Mouse (Mus musculus) myocyte (in vitro differentiated cells): Measurements from ENCODE around the gene Olfr702. TPM values are rescaled to one million over a fixed set of nuclear protein-coding genes. Genes with fewer than 3 reads are reported as not detected.

Experiments
- H3K27me3 ChIP-seq: one replicate; pipeline ENCODE4 v1.6.1; 2011; ENCODE audit not compliant: control insufficient read depth, insufficient read depth, insufficient read length
- H3K36me3 ChIP-seq: one replicate; pipeline ENCODE4 v1.6.1; 2011; ENCODE audit not compliant: control insufficient read depth, insufficient read depth
- H3K4me2 ChIP-seq: one replicate; pipeline ENCODE4 v1.6.1; 2011; ENCODE audit warnings: low read depth, control low read depth
- H3K4me3 ChIP-seq: one replicate; pipeline ENCODE4 v1.5.1; 2011; ENCODE audit warnings: mild to moderate bottlenecking, control low read depth, moderate library complexity
- H3K79me2 ChIP-seq: one replicate; pipeline ENCODE4 v1.6.1; 2011; ENCODE audit not compliant: control insufficient read depth, insufficient read depth
- H3ac ChIP-seq: one replicate; pipeline ENCODE4 v1.6.1; 2011; ENCODE audit not compliant: control insufficient read depth, insufficient read length
- CEBPB ChIP-seq: IDR thresholded peaks from 2 replicates; pipeline ENCODE4 v1.6.1; 2011; ENCODE audit warnings: mild to moderate bottlenecking, moderate library complexity; ENCODE audit not compliant: poor library complexity, insufficient read depth, severe bottlenecking
- E2F4 ChIP-seq: IDR thresholded peaks from one replicate; pipeline ENCODE4 v1.6.1; 2011; ENCODE audit warnings: mild to moderate bottlenecking, control low read depth, moderate library complexity; ENCODE audit not compliant: insufficient read depth
- MAX ChIP-seq: IDR thresholded peaks from one replicate; pipeline ENCODE4 v1.6.1; 2011; ENCODE audit warnings: low read depth, mild to moderate bottlenecking, control low read depth
- MYOD1 ChIP-seq, 3 experiments: IDR thresholded peaks; one replicate each; pipeline ENCODE4 v1.6.1; 2011; ENCODE audit warnings: control low read depth in 2 of 3, low read depth in 2 of 3, mild to moderate bottlenecking in 2 of 3, moderate library complexity in 1 of 3; ENCODE audit not compliant: insufficient read length in 2 of 3, control insufficient read depth in 1 of 3
- MYOG ChIP-seq, 3 experiments: IDR thresholded peaks; one replicate each; pipeline ENCODE4 v1.6.1; 2011; ENCODE audit warnings: control low read depth in 2 of 3, low read depth in 2 of 3, mild to moderate bottlenecking in 2 of 3; ENCODE audit not compliant: insufficient read length in 2 of 3, control insufficient read depth in 1 of 3, insufficient read depth in 1 of 3
- POLR2A ChIP-seq: IDR thresholded peaks from one replicate; pipeline ENCODE4 v1.6.1; 2011; ENCODE audit warnings: low read depth, mild to moderate bottlenecking, control low read depth, moderate library complexity; ENCODE audit not compliant: insufficient read length
- POLR2AphosphoS2 ChIP-seq: IDR thresholded peaks from one replicate; pipeline ENCODE4 v1.6.1; 2011; ENCODE audit warnings: low read depth, control low read depth; ENCODE audit not compliant: insufficient read length
- REST ChIP-seq: IDR thresholded peaks from one replicate; pipeline ENCODE4 v1.6.1; 2011; ENCODE audit warnings: mild to moderate bottlenecking, control low read depth, moderate library complexity; ENCODE audit not compliant: insufficient read depth, insufficient read length
- SRF ChIP-seq: IDR thresholded peaks from one replicate; pipeline ENCODE4 v1.6.1; 2011; ENCODE audit warnings: low read depth; ENCODE audit not compliant: control insufficient read depth, insufficient read length
- TCF12 ChIP-seq: IDR thresholded peaks from one replicate; pipeline ENCODE4 v1.6.1; 2011; ENCODE audit warnings: mild to moderate bottlenecking, control low read depth; ENCODE audit not compliant: poor library complexity, insufficient read depth, severe bottlenecking
- TCF3 ChIP-seq: IDR thresholded peaks from one replicate; pipeline ENCODE4 v1.6.1; 2011; ENCODE audit warnings: low read depth, control low read depth; ENCODE audit not compliant: insufficient read length
- USF1 ChIP-seq: IDR thresholded peaks from one replicate; pipeline ENCODE4 v1.6.1; 2011; ENCODE audit warnings: low read depth, mild to moderate bottlenecking, control low read depth, moderate library complexity
- polyA plus RNA-seq: library from polyadenylated mRNA; unstranded; fragments of >200 nt; fragmentation: generic; extraction: Trizol; gene quantifications from one replicate; pipeline ENCODE4 v1.2.1, GENCODE M21; 2012; ENCODE audit warnings: missing spikeins

Olfr702 gene
- polyA plus RNA-seq, result not detected

DNA sequence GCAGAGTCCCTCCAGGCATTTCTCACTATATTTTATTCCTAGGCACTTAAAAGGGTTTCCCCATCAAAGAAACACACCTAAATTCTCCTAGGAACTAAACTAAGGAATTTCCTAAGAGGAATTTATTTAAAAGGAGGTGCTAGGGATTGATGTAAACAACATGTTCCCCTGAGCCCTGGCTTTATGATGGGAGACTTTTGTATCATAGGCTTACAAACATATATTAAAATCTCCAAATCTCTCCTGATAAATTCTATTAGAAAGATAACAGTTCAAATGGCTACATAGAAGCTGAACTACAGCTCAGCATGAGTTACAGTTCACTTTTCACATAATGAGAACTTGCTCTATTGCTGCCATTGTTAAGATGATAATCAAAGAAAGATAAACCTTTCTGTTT, at the start of gene Olfr702:
Gene Olfr702, minus strand, starts transcription at position 101 of the 400 bp plus-strand sequence.
- H3K4me3 ChIP-seq, result no peak within 1 kb of the TSS
- no peaks in the 10 kb centered on the region for H3K79me2 ChIP-seq
- no peak within 1 kb of the TSS for H3K4me2 ChIP-seq
- no peak within 1 kb of the TSS for H3ac ChIP-seq
- no peaks in the 10 kb centered on the region for H3K27me3 ChIP-seq
- no peaks in the 10 kb centered on the region for H3K36me3 ChIP-seq
- TF ChIP-seq CEBPB, result no peak
- no peak for TF ChIP-seq POLR2AphosphoS2
- no peak for TF ChIP-seq MAX
- TF ChIP-seq REST, result no peak
- no peak for TF ChIP-seq MYOD1 (IDR thresholded peaks at IDR 0.05; ENCODE audit: control insufficient read depth in 1 of 3, insufficient read length in 2 of 3, low read depth in 2 of 3)
- TF ChIP-seq TCF3, result no peak
- TF ChIP-seq POLR2A, result no peak
- no peak for TF ChIP-seq TCF12
- TF ChIP-seq SRF, result no peak
- no peak for TF ChIP-seq E2F4
- TF ChIP-seq USF1, result no peak
- TF ChIP-seq MYOG (IDR thresholded peaks at IDR 0.05; ENCODE audit: control insufficient read depth in 1 of 3, insufficient read depth in 1 of 3, insufficient read length in 2 of 3, low read depth in 2 of 3), result no peak

DNA sequence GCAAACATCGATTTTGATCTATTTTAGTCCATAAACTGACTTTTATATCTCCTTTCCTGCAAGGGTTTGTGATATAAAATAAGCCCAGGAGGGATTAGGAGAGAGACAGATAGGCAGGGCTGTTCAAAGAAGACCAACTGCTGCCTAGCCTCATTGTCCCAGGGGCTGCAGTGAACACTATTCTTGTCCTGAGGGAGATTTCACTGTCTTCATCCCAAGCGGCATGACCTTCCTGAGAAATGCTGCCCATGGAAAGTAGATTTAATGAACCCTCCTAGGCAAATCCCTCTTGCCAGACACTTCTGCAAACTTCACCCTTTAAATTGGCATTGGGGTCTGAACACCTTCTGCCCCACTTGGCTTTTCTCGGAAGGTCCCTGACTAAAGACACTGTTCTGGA, 43.1 kb upstream of the Olfr702 start, which contains the start of gene Olfr705:
Gene Olfr705, minus strand, starts transcription at position 101 of the 400 bp plus-strand sequence.
- no peak within 1 kb of the TSS for H3K4me3 ChIP-seq
- no peak within 1 kb of the TSS for H3ac ChIP-seq
- no peaks in the 10 kb centered on the region for H3K36me3 ChIP-seq
- no peaks in the 10 kb centered on the region for H3K27me3 ChIP-seq
- no peaks in the 10 kb centered on the region for H3K79me2 ChIP-seq
- no peak for TF ChIP-seq SRF
- TF ChIP-seq E2F4, result no peak
- TF ChIP-seq REST, result no peak
- no peak for TF ChIP-seq TCF12
- TF ChIP-seq TCF3, result no peak
- no peak for TF ChIP-seq POLR2AphosphoS2
- TF ChIP-seq MYOD1 (IDR thresholded peaks at IDR 0.05; ENCODE audit: control insufficient read depth in 1 of 3, insufficient read length in 2 of 3, low read depth in 2 of 3), result no peak
- no peak for TF ChIP-seq USF1
- no peak for TF ChIP-seq POLR2A
- TF ChIP-seq CEBPB, result no peak
- no peak for TF ChIP-seq MAX
- TF ChIP-seq MYOG (IDR thresholded peaks at IDR 0.05; ENCODE audit: control insufficient read depth in 1 of 3, insufficient read depth in 1 of 3, insufficient read length in 2 of 3, low read depth in 2 of 3), result no peak
- no peak within 1 kb of the TSS for H3K4me2 ChIP-seq

DNA sequence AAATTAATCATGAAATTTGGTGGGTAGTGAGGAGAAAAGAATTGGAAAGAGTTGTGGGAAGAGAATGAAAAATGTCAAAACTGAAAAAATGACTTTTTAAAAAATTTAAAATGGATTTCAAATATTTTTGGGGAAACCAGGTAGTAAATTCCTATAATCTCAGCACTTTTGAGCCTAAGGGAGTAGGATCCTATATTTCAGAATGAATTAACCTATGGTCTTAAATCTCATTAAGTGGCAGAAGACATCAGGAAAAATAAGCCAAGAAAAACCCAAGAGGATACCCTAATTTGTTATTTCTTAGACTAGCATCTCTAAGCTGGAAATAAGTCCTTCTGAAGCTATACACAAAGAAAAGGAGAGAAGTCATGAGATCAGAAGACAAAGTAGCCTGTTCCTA, 29.2 kb upstream of the Olfr702 start, which contains the start of gene Olfr704:
Gene Olfr704, plus strand, starts transcription at position 301 of the 400 bp plus-strand sequence.
- TF ChIP-seq SRF, result no peak
- no peak for TF ChIP-seq MAX
- TF ChIP-seq MYOG (IDR thresholded peaks at IDR 0.05; ENCODE audit: control insufficient read depth in 1 of 3, insufficient read depth in 1 of 3, insufficient read length in 2 of 3, low read depth in 2 of 3), result no peak
- no peak for TF ChIP-seq E2F4
- no peak for TF ChIP-seq USF1
- no peak for TF ChIP-seq TCF12
- TF ChIP-seq CEBPB, result no peak
- TF ChIP-seq POLR2A, result no peak
- TF ChIP-seq REST, result no peak
- TF ChIP-seq POLR2AphosphoS2, result no peak
- TF ChIP-seq MYOD1 (IDR thresholded peaks at IDR 0.05; ENCODE audit: control insufficient read depth in 1 of 3, insufficient read length in 2 of 3, low read depth in 2 of 3), result no peak
- TF ChIP-seq TCF3, result no peak
- Histone ChIP-seq H3K27me3 (no peaks in the 10 kb centered on the region), H3K36me3 (no peaks in the 10 kb centered on the region), H3ac (no peak within 1 kb of the TSS), H3K4me2 (no peak within 1 kb of the TSS), H3K4me3 (no peak within 1 kb of the TSS), H3K79me2 (no peaks in the 10 kb centered on the region)

DNA sequence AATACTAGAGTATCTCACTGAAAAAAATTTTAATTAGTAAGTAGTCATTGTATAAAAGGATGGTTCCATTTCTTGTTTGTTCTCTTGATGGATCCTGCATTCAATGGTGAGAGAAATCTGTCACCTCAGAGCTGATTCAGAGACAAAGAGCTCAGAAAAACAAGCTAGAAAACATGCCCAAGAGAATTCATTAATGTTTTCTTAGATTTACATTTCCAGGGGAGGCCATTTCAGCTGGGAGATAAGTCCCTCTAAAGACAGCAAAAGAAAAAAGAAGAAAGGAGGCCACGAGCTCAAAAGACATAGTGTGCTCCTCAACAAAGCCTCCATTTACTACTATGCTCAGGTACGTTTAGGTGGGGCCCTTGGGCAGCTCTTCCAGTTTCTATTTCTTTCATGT, 9.4 kb upstream of the Olfr702 start, which contains the start of gene Olfr703:
Gene Olfr703, plus strand, starts transcription at position 301 of the 400 bp plus-strand sequence.
- no peak within 1 kb of the TSS for H3ac ChIP-seq
- no peaks in the 10 kb centered on the region for H3K36me3 ChIP-seq
- no peak within 1 kb of the TSS for H3K4me3 ChIP-seq
- no peaks in the 10 kb centered on the region for H3K79me2 ChIP-seq
- TF ChIP-seq TCF3 (no peak), E2F4 (no peak)
- no peak within 1 kb of the TSS for H3K4me2 ChIP-seq
- no peaks in the 10 kb centered on the region for H3K27me3 ChIP-seq

DNA sequence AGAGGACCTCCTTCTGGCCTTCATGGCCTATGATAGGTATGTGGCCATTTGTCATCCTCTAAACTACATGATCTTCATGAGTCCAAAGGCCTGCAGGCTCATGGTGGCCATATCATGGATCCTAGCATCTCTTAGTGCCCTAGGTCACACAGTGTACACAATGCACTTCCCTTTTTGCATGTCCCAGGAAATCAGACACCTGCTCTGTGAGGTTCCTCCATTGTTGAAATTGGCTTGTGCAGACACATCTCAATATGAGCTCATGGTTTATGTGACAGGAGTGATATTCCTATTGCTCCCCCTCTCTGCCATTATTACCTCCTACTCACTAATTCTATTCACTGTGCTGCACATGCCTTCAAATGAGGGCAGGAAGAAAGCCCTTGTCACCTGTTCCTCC, 15.3 kb downstream of the Olfr702 start:
- no peak for TF ChIP-seq TCF3
- TF ChIP-seq SRF, result no peak
- no peak for TF ChIP-seq REST
- no peak for TF ChIP-seq MAX
- TF ChIP-seq POLR2A, result no peak
- no peak for TF ChIP-seq TCF12
- no peak for TF ChIP-seq CEBPB
- H3K79me2 ChIP-seq, result no peaks in the 10 kb centered on the region
- no peak overlapping the region for H3K4me2 ChIP-seq

More for the DNA sequence above, 15.3 kb downstream of the Olfr702 start:
- Histone ChIP-seq H3ac (no peak overlapping the region), H3K4me3 (no peak overlapping the region), H3K36me3 (no peaks in the 10 kb centered on the region), H3K27me3 (no peaks in the 10 kb centered on the region)
